Mouse (Mus musculus) urinary bladder, postnatal 36 days (tissue): ENCODE results near the gene A430005L14Rik.
A peak's percentile ranks its signal among the peaks of the same experiment; 100 is the strongest.
"Not testable (repeated sequence)": the region's sequence is repeated elsewhere in the genome, so short reads cannot be mapped to it uniquely, and the experiment has no call there.

Experiments
- DNase-seq, 2 experiments: peaks; one replicate each; pipeline ENCODE4 v3.0.0; 2022; ENCODE audit warnings: low spot score in 2 of 2, mixed read lengths in 1 of 2

The A430005L14Rik gene

DNA sequence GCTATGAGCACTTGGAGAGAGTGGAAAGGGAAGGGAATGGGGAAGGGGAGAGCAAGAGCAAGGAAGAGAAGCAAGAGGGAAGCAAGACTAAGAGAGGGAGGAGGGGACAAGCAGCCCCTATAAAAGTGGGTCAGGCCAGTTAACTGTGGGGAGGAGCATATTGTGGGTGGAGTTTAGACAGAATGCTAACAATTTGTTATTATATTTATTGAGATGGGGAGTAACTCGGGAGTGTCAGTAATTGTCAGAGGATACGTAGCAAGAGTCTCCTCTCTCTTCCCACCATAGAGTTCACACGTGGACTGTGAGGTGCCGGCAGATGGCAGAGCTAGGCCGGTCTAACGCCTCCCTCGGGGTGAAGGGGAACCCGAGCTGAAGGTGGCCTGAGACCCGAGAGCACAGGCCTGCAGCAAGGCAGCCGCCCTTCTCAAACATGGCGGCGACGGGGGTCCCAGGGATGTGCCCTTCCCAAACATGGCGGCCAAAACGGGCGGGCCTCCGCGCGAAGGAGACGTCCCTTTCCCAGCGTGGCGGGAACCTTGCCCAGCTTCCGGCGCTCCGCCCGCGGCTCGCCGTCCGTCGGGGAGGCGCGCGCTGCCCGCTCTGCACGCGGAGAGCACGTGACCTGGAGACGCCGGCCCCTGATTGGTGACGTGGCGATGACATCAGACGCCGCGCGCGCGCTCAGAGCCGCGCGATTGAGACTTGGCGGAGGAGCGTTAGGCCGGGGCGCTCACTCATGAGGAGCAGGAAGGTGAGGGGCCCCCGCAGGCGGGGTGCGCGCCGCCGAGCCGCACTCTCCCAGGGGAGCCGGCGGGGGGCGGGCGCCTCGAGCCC, at the start of gene A430005L14Rik:
A430005L14Rik (plus strand) TSS at position 669 of the 837 bp plus-strand sequence.
- peak; percentile 93 to 96 for DNase-seq

DNA sequence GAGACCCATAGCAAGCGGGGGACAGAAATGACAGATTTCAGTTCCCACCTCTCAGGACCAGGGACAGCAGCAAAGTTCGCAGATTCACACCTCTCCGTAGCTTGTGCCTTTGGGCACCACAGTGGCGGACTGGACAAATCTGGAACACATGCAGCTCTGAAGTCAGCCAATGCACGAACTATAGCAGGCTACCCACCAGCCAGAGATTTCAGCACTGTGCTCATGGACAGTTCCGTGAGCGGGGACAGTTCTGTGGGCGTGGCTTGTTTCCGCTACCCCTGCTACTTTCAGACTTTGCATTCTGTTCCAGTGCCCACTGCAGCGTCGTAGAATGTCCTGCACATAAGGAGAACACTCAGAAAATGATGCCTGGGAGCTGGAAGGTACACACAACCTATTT, 49.5 kb upstream of the A430005L14Rik start:
- no peak for DNase-seq

DNA sequence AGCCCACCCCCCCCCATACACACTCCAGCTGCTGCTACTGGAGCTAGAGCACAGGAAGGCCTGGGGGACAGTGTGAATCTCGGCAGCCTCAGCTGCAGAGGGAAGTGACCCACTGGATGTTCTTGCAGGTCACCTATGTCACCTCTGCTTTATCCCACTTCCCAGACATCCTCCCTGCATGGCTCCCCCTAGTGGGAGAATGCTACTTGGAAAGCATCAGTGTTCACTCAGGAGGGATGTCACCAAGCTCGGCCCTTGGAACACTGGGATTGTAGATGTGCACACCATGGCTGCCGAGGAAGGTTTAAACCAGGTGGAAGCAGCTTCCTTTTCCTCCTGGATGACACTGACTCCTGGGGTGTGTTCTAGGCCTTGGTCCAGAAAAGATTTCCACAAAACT, 43.4 kb upstream of the A430005L14Rik start:
- no peak for DNase-seq

DNA sequence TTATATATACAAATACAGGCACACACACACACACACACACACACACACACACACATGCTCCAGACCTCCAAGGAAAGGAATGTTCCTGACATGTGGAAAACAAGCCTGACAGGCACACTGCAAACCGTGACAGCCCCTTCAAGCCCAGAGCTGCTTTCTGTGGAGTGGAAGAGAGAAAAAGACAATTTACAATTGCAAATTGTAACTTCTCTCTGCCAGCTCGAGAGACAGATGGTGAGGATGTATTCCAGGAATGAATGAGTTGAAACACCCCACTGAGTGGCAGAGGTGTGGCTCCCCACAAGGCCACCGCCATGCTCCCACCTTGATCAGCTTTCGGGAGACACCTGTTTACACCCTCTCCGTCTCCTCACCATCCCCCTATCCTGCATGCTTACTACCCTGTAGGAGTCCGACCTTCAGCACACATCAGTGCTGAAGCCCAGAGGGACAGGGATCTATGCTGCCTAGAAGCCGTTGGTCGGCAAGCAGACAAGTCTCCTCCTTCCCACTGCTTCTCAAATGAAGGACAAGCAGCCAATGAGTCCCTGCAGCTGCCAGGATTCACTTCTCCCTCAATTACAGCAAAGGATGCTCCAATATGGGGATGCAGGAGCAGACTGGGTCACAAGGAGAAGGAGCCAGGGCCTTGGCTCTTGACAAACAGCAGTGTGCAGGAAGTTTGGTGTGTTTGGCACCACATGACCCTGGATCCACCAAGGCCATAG, 39.1 kb upstream of the A430005L14Rik start:
- DNase-seq, result no peak

DNA sequence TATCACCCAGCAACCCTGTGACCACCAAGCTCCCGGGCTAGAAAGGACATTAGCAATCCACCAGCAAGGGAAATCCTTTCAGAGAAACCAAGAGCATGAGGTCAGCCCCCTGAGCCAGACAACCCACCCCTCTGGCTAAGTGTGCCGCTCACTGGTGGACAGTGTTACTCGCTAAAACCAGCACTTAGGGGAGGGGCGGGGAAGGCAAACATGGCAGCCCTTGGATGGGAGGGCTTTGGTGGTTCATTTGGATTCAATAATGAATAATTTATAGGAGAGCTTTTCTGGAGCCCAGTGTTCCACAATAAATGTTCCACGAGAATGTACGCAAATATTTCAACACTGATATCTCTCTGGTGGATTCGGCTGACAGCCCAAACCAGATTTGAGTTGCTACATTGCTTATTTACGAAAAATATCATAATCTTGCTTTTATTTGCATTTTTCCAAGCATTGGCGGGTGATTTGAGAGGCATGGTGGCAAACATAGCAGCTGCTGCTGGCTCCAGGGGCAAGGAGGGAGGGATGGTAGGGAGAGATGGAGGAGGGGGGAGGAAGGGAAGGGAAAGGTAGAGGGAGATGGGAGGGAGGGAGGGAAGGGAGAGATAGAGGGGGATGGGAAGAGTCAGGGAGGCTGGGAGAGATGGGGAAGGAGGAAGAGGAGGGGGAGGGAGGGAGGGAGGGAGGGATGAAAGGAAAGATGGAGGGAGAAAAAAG, 36.4 kb upstream of the A430005L14Rik start:
- no peak for DNase-seq

DNA sequence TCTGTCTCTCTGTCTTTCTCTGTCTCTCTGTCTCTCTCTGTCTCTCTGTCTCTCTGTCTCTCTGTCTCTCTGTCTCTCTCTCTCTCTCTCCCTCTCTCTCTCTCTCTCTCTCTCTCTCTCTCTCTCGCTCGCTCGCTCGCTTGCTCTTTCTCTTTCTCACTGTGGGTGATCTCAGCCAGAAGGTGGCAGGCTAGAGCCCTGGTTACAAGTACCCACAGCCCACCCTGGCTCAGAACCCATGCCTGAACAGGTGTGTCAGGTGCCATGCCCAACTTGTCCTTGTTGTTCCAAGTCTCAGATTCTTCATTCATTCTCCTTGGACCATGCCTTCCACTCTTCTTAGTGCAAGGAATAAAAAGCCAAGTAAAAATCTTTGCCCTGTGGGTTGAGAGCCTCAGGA, 34.9 kb upstream of the A430005L14Rik start:
- not testable (repeated sequence) for DNase-seq

DNA sequence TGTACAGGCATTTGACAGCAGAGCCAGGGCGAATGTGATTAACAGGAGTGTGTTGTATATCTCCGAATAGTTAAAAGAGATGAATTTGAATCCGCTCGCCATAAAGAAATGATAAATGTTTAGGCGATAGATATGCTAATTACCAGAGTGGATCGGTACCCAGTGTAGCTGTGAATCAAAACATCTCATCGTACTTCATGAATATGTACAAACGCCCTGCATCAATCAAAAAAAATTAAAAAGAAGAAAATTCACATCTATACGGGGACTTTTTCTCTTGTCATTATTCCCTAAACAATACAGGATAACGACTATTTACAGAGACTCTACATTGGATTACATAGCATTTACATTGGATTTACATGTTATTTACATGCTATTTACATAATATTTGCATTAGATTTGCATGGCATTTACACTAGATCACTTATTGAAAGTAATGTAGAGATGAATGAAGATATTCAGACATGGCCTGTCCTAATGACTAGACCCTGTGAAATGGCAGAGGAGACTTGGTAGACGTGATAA, 28.2 kb upstream of the A430005L14Rik start:
- DNase-seq, result no peak

DNA sequence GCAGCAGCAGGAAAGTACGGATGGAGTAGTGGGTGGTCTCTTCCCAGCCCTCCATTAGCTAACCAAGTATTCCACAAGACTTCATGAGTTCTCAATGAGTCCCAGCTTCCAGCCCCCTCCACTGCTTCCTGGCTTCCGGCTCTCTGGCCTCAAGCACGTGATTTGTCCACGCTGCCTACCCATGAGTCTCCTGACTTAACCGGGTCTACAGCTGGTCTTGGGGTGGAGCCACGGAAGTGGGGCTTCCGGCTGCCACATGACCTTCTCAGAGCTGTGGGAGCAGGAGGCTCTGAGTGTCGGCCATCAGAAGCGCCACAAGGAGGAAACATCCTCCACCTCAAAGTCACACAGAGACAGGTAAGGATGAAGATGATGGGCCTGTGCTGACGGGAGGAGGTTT, 27.6 kb upstream of the A430005L14Rik start:
- DNase-seq, result no peak

DNA sequence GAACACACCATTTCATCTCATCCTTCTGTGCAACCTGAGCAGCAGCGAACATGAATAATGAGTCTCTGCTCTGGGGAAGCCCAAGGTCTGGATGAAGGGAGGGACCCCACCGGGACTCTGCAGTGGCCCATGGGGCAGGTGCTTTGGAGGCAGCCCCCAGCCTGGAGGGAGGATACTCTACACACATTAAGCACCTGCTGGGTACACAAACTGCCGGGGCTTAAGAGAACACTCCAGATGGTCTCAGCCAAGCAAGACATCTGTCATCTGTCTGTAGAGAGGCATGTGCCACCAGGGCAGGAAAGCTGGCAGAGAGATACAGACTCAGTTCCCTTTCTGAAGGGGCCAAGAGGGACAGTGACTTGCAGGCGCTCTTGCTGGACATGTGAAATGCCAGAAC, 27.1 kb upstream of the A430005L14Rik start:
- no peak for DNase-seq

DNA sequence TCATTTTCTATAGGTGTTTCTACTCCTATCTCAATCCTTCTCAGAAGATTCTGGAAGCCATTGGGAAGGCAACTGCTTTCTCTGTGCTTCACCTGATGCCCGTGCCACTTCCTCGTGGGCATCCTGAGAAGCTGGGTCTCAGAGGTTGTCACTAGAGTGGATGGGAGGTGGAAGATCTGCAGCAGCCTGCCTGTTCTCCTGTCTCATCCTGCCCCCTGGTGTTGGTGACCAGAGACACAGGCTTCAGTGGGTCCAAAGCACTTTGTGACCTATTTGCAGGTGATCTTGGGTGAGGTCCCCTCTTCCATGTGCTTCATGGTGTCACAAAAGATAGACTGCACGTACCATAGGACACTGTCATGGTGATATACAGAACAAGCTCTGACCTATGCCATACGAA, 13.8 kb upstream of the A430005L14Rik start:
- DNase-seq, result peak in 1 of 2 experiments; percentile 9

DNA sequence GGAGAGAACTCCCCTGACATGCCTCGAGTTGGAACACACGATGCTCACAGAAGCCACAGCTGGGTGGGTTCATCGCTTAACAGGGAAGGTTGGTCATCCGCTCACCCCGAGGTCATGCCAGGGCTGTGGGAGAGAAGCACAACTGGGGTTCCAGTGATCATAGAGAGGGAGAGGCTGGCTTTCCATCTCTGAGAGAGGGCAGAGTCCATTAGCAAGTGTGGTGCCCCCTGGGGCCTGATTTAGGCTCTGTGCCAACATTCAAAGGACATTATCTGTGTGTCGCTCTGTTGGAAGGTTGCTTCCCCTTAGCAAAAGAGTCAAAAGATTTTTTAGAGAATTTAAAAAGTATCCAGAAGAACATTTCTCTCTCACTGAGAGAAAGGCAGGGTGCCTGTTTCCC, 12.8 kb upstream of the A430005L14Rik start:
- no peak for DNase-seq

DNA sequence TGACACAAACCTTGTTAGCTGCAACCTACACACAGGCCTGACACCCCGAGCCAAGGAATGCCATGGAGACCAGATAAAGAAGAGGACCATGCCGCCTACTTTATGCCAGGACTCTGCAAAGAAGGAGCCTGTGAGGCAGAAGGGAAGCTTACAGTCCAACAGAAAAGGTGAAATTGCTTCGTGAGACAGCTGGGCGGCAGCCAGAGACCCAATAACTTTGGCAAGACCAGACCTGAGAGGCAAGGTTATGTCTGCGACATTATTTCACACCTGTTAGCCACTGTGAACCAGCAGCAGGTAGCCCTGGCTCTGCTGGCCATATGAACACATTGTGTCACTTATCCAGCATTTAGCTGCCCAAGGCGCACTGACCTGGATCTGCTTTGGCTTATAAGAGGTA, 11.3 kb upstream of the A430005L14Rik start:
- DNase-seq, result no peak

DNA sequence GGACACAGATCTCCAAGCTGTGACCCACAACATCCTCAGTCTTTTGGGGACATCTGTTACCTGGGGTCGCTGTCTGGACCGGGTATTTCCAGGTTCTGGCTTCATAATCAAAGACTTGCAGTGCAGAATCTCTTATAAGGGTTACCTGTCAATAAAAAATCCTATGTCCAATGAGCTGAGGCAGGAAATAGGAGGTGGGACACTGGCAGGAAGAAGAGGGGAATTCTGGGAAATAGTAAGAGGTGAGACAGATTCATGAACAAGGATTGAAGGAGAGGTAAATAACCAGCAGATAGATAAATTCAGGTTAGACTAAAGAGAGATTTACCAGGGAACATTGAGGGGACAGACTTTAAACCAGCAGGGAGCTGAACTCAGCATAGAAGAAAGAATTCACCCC, 6.7 kb upstream of the A430005L14Rik start:
- DNase-seq, result no peak

DNA sequence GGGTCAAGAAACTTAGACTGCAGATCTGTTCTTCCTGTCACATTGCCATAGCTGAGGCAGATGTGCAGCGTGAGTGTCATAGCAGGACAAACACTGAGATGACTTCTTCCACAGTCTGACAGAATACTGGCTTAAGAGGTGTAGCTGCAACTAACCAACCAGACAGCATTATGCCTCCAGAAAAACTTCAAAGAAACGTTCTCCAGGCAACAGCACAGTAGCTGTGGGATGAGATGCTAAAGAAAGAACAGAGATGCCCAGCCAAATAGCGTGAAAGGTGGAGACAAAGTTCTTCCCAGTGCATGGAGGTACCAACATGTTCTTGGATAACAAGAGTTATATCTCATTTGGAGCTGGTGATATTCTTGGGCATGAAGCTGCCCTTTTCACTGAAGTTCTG, 5.9 kb upstream of the A430005L14Rik start:
- no peak for DNase-seq

DNA sequence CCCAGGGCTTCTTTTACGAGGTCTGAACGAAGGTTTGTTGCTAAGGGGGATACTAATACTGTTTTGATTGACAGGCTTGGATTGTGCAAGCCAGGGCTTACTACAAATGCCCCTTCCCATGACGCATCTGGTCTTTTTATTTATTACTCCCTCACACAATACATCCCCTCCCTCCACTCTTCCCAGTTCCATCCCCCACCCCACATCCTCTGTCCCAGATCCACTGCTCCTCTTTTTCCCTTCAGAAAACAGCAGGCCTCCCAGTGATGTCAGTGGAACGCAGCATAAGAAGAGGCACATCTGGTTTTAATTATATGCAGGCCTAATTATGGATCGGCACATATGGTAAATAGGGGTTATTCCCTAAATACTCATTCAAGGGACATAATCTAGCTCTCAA, 5.3 kb upstream of the A430005L14Rik start:
- DNase-seq, result no peak

DNA sequence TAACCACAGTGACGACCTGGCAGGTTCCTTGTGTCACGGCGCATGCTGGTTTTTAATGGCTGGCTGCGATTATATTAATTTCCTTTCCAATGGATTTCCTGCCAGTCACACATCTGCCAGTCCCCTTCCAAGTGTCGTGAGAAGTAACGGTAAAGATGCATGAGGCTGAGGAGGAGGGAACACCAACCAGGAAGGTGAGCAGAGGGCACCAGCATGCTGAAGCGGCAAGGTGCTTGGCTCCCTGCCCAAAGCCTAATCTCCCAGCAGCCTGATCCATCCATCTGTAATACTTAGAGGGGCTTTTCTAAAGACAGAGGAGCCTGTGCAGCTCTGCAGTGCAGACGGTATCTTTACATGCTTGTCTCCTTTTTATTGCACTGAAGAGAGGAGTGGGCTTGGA, 1.4 kb upstream of the A430005L14Rik start:
- no peak for DNase-seq

DNA sequence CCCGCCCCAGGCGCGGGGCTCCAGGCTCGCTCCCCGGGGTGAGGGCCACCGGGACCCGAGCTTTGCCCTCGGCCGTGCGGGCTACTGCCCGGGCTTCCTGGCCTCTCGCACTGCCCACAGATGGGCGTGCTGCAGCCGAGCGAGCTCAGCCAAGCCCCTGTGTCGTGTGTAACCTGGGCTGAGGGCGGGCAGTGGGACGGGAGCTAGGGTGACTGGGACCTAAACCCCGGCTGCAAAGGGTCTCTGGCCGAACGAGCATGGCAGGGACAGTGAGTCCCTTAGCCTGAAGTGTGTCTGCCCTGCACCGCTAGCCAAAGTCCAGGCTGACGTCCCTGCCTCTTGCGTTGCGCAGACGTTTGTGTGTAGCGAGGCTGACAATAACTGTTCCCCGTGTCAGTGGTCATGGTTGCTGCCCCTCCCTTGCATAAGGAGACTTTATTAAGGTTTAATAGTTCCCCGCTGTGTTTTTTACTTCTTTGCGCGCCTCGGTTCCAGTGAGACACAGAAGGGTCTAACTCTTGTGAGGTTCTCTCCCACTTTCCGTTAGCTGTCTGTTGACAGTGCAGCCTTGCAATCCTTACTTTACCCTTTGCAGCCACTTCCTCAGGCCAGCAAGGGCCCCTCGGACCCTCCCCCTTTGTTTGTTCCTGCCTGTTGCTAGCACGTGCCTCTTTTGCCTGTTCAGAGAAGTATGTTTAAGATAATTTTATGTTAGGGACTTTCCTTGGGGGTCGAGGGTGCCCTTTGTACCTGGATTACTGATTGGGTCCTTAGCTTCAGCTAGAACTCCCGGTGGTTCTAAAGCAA, 610 bp downstream of the A430005L14Rik start:
- DNase-seq, result no peak

DNA sequence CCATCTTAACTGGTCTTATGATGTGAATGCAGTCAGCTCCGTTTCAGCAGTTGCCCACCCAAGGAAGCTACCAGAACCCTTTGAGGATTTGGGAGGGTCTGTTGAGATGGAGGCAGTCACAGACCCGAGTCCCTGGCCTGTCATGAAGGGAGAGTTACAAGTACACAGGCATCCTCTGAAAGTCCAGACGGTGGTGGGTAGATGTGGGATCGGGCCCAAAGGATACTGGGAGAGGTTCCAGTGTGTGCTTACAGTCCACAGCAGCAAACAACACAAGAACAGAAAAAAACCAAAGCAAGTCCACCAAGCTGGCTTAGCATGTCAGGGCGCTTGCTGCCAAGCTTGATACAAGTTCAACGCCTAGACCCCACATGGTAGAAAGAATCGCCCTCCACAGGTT, 5.6 kb downstream of the A430005L14Rik start:
- DNase-seq, result no peak

DNA sequence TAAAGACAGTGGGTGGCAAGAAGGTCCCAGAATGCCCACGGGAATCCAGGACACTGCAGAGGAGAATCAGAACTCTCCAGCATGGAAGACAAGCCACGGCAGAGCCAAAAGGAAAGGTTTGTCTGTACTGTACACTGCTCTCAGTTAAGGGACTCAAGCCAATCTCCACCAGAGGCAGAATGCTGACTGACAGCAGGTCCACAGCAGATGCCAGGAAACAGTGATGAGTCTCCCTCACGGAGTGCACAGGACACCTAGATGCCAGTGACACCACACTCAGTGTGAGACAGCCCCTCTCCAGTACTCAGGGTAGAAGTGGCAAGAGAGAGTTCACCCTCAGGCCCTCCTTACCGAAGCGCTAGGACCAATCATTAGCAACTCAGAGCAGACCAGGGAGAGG, 9.6 kb downstream of the A430005L14Rik start:
- DNase-seq, result no peak

DNA sequence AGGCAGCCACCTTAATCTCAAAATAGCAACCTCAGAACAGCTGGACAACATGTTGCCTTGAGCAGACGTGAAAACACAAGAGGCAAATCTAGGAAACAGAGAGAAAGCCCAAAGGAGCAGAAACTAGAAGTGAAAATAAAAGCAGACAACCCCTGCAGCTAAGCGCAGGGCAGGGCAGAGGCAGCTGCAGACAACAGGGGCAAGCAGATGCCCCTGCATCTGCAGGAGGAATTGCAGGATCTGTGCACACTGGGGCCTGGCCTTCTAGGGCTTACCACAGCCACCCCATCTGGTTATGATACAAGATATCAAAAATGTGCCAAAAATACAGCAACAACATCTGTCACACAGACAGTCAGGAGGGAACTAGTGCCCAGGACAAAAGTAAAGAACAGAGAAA, 10.5 kb downstream of the A430005L14Rik start:
- no peak for DNase-seq

DNA sequence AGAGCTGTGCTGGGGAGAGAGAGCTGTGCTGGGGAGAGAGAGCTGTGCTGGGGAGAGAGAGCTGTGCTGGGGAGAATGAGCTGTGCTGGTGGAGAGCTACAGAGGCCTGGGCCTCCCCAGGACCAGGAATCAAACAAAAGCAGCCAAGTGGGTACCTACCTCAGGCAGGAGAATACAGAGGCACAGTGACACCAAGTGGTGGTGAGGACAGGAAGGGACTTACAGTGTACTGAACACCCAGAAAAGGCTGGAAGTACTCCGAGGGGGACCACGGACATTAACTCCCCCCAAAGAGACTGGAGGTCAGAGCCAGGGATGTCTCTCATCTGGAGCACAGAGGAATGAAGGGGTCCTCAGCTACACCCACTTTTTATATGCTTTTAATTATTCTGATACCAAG, 11.0 kb downstream of the A430005L14Rik start:
- no peak for DNase-seq
